Mouse (Mus musculus) thymus, adult 2 months (tissue): ENCODE measurements around the gene Sorbs2. TPM values are rescaled to one million over a fixed set of nuclear protein-coding genes. Genes with fewer than 3 reads are reported as not detected.

Experiments
- DNase-seq: peaks from one replicate; pipeline ENCODE4 v3.0.0; 2021
- H3K27ac ChIP-seq: fragments of 200-500 bp; 2 replicates; pipeline ENCODE4 v1.5.1; 2012; ENCODE audit warnings: low read length, control low read depth; ENCODE audit not compliant: control insufficient read depth, insufficient read depth
- H3K27me3 ChIP-seq: fragments of 200-500 bp; 2 replicates; pipeline ENCODE4 v1.6.1; 2012; ENCODE audit warnings: mild to moderate bottlenecking, low read length, moderate library complexity, mixed read lengths; ENCODE audit not compliant: control insufficient read depth, insufficient read depth
- H3K36me3 ChIP-seq: fragments of 200-500 bp; 2 replicates; pipeline ENCODE4 v1.6.1; 2012; ENCODE audit warnings: mild to moderate bottlenecking, low read length, moderate library complexity; ENCODE audit not compliant: control insufficient read depth, insufficient read depth
- H3K4me1 ChIP-seq: fragments of 200-500 bp; replicated peaks from 2 replicates; pipeline ENCODE4 v1.6.1; 2012; ENCODE audit warnings: low read length; ENCODE audit not compliant: control insufficient read depth, insufficient read depth
- H3K4me3 ChIP-seq: fragments of 200-500 bp; 2 replicates; pipeline ENCODE4 v1.5.1; 2012; ENCODE audit warnings: mild to moderate bottlenecking, low read length, control low read depth, moderate library complexity; ENCODE audit not compliant: control insufficient read depth, insufficient read depth
- CTCF ChIP-seq: fragments of 200-500 bp; IDR thresholded peaks from 2 replicates; pipeline ENCODE4 v1.5.1; 2012; ENCODE audit warnings: mild to moderate bottlenecking, control low read depth, low read length, moderate library complexity, borderline replicate concordance; ENCODE audit not compliant: control insufficient read depth, poor library complexity, insufficient read depth; ENCODE audit errors: extremely low read depth
- POLR2A ChIP-seq: fragments of 200-500 bp; IDR thresholded peaks from 2 replicates; pipeline ENCODE4 v1.6.1; 2012; ENCODE audit warnings: mild to moderate bottlenecking, low read length, control low read depth, moderate library complexity; ENCODE audit not compliant: control insufficient read depth, poor library complexity, insufficient read depth; ENCODE audit errors: extremely low read depth
- WGBS: fragments of 180-500 bp; shearing (Covaris S2); methylation state at CpG from one replicate; pipeline ENCODE4 v1.1.7; 2018; 5-methylcytosine and 5-hydroxymethylcytosine counted together
- polyA plus RNA-seq: library from polyadenylated mRNA; depleted of rRNA; stranded (reverse); fragments of >200 nt; gene quantifications from 2 replicates; pipeline ENCODE4 v1.2.3, GENCODE M21; 2012

Sorbs2 gene
- polyA plus RNA-seq, 1 experiment: 9.0 TPM

- no peak for DNase-seq
- Histone ChIP-seq H3K27me3 (no peaks in the 10 kb centered on the region), H3K4me3 (no peak overlapping the region), H3K27ac (no peak overlapping the region), H3K36me3 (no peaks in the 10 kb centered on the region), H3K4me1 (no peaks in the 10 kb centered on the region)
- 94% methylated on average over 6 of the region's 6 CpGs for WGBS
- TF ChIP-seq POLR2A (no peak), CTCF (no peak)
Measured at GRCm38 (mm10) chr8:45712610-45713009, 205.0 kb downstream of the Sorbs2 start.

GRCm38 (mm10) chr8:45714806-45715205 is 207.2 kb downstream of the Sorbs2 start:
- WGBS: 76% methylated on average over 3 of the region's 3 CpGs
- H3K36me3 ChIP-seq: no peaks in the 10 kb centered on the region
- TF ChIP-seq POLR2A (no peak), CTCF (no peak)
- H3K4me1 ChIP-seq: no peaks in the 10 kb centered on the region
- H3K27me3 ChIP-seq: no peaks in the 10 kb centered on the region
- no peak overlapping the region for H3K4me3 ChIP-seq
- no peak for DNase-seq
- H3K27ac ChIP-seq: no peak overlapping the region

- H3K4me3 ChIP-seq: no peak overlapping the region
- no peaks in the 10 kb centered on the region for H3K4me1 ChIP-seq
- H3K36me3 ChIP-seq: no peaks in the 10 kb centered on the region
- no peak for DNase-seq
- 94% methylated on average over 13 of the region's 13 CpGs for WGBS
- H3K27ac ChIP-seq: no peak overlapping the region
- TF ChIP-seq CTCF (no peak), POLR2A (no peak)
- no peaks in the 10 kb centered on the region for H3K27me3 ChIP-seq
Measured at GRCm38 (mm10) chr8:45715330-45716027, 207.9 kb downstream of the Sorbs2 start.

GRCm38 (mm10) chr8:45719776-45720175 is 212.2 kb downstream of the Sorbs2 start:
- TF ChIP-seq CTCF (no peak), POLR2A (no peak)
- H3K36me3 ChIP-seq: no peaks in the 10 kb centered on the region
- 50% methylated on average over 8 of the region's 8 CpGs for WGBS
- no peak for DNase-seq
- H3K27me3 ChIP-seq: no peaks in the 10 kb centered on the region
- H3K4me1 ChIP-seq: no peaks in the 10 kb centered on the region
- no peak overlapping the region for H3K27ac ChIP-seq
- no peak overlapping the region for H3K4me3 ChIP-seq

DNA sequence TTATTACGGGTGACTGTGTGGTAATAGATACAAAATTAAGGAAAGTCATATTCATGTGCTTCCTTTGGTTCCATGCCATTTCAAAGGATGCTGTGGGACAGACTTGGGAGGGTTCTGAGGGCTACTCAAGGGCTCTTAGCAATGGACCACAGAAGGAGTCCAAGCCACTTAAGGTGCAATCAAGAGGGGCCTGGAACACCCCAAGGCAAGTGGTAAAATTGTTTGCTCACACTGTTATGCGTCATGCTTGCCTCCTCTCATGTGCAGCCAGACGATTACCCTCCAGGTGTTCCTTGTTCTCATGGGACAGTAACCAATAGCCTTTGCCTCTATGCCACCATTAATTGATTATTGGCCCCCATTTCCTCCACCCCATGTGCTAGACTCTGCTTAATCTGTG is 216.6 kb downstream of the Sorbs2 start:
- TF ChIP-seq POLR2A: no peak
- TF ChIP-seq CTCF: no peak
- Histone ChIP-seq H3K4me1 (no peaks in the 10 kb centered on the region), H3K36me3 (no peaks in the 10 kb centered on the region), H3K27me3 (no peaks in the 10 kb centered on the region), H3K4me3 (no peak overlapping the region), H3K27ac (no peak overlapping the region)
- DNase-seq: no peak
- WGBS: 97% methylated on average over 3 of the region's 3 CpGs

DNA sequence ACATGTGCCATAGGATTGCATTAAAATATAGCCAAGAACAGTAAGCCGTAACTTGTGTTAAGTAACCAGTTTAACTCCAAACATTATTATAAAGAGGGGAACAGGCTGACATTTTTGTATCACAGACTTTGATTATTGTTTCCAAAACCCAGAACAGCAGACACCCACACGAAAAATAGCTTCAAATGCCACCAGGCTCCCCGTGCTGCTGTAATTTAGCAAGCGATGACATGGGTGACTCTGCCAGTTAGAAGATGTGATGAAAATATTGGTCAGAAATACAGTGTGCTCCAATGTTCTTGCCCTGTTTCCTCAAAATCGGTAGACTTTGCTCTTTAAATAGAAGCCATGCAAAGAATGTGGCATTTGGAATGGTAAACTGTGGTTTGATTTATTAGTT is 217.7 kb downstream of the Sorbs2 start:
- TF ChIP-seq CTCF: no peak
- TF ChIP-seq POLR2A: no peak
- 68% methylated on average over 5 of the region's 5 CpGs for WGBS

DNA sequence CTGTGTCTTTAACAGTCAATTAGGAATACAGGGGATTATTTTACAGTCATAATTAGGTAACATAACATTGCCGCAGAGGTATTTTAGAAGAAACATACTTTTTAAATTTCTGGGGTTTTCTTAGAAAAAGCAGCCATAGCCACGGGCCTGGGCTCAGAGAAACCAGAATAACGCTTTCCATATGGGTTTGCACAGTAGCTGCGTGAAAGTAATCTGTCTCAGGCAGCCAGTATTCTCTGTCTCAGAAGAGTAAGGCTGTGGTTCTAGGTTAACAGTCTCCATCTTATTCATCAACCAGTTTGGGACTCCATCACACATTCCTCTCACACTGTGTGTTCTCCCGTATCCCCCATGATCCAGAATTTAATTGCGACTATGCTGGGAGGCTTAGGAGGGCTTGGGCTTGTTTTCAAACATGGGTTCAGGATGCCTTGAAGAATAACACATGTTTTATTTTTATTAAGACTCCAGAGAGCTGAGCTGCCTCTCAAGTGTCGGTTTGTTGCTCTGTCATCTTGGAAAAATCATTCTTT is 222.3 kb downstream of the Sorbs2 start:
- TF ChIP-seq POLR2A: no peak
- TF ChIP-seq CTCF: no peak
- no peaks in the 10 kb centered on the region for H3K36me3 ChIP-seq
- 88% methylated on average over 7 of the region's 7 CpGs for WGBS
- no peaks in the 10 kb centered on the region for H3K4me1 ChIP-seq
- no peak overlapping the region for H3K27ac ChIP-seq
- H3K27me3 ChIP-seq: no peaks in the 10 kb centered on the region
- H3K4me3 ChIP-seq: no peak overlapping the region
- no peak for DNase-seq

More for the DNA sequence above, 217.7 kb downstream of the Sorbs2 start:
- H3K36me3 ChIP-seq: no peaks in the 10 kb centered on the region
- no peaks in the 10 kb centered on the region for H3K27me3 ChIP-seq
- no peak overlapping the region for H3K4me3 ChIP-seq
- no peaks in the 10 kb centered on the region for H3K4me1 ChIP-seq
- no peak overlapping the region for H3K27ac ChIP-seq
- no peak for DNase-seq
